ENCODE assay signal across 29 mouse cellular contexts in the genomic region with DNA sequence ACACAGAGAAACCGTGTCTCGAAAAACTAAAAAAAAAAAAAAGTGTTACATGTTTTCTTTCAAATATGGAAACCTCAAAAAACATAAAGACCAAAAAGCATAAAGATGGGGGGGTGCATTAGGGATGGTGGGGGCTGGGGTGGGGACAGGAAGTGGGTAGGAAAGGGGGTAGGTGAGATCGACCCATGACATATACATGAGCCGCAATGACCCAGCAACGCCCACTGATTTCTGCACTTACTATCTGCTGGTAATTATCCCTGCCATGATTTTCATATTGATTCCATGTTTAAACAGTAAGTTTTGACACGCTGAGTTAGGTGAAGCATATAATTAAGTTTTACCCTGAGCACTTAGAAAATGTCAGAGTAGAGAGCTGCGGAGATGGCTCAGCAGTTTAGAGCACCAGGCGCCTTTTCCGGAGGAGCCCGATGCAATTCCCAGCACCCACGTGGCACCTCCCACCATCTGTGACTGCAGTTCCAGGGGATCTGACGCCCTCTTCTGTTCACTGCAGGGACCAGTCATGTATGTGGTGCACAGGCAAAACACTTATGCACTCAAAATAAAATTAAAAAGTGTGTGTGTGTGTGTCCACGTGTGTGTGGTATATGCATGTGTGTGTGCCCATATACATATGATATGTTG. TPM values are rescaled to one million over a fixed set of nuclear protein-coding genes. Genes with fewer than 3 reads are reported as not detected.
DNase-seq lines count a peak whose midpoint lies in the region; ATAC-seq and TF ChIP-seq lines count a peak whose summit lies in the region.
"Had no signal": no experiment of that assay in that cellular context is flagged by ENCODE, and none has a peak within 500 bp of the region (broad histone marks: within the 10 kb centered on the region; RNA-seq: fewer than 3 reads in every experiment).

No protein-coding gene starts in this region.

- no peak overlapping the region for H3K9ac ChIP-seq in MEL (ENCODE audit: control insufficient read depth, low read depth, low read length, poor library complexity, severe bottlenecking)
- H3K9ac ChIP-seq: embryonic facial prominence, embryonic 12.5 days; neural tube, embryonic 12.5 days; stomach, embryonic 15.5 days had no signal

- DNase-seq in heart, adult 11 months = peak; percentile 83
- no peak for DNase-seq in heart, postnatal 36 days
- peak; percentile 63 for DNase-seq in CD4-positive helper T cell, adult 2 months (ENCODE audit: low read depth, low spot score)
- DNase-seq in MEL (ENCODE audit: low read depth, low spot score) = no peak
- no peak for DNase-seq in cerebellum, adult 18-20 months
- no peak for DNase-seq in yolk sac, embryonic 10.5 days (ENCODE audit: low spot score)
- DNase-seq: cerebellum, adult 9-11 months; kidney, adult 9 months; kidney, postnatal 25 days; left cerebral cortex, postnatal 4 days; liver; lung, adult 18-20 months; lung, postnatal 36 days; thymus, postnatal 14 days had no signal

- no peak overlapping the region for H3K4me3 ChIP-seq in MEL (ENCODE audit: control insufficient read depth in 1 of 2, insufficient read depth in 1 of 2, low read depth in 2 of 2, low read length in 2 of 2)
- H3K4me3 ChIP-seq: embryonic facial prominence, embryonic 12.5 days; erythroblast, embryonic 14.5 days; heart, embryonic 10.5 days; left cerebral cortex, adult 2 months; neural tube, embryonic 12.5 days; stomach, embryonic 15.5 days had no signal

- no peaks in the 10 kb centered on the region for H3K9me3 ChIP-seq in MEL (replicated peaks; ENCODE audit: insufficient read depth, low read length)
- H3K9me3 ChIP-seq: embryonic facial prominence, embryonic 12.5 days; heart, embryonic 10.5 days; neural tube, embryonic 12.5 days; stomach, embryonic 15.5 days had no signal

- no peaks in the 10 kb centered on the region for H3K79me2 ChIP-seq in MEL (ENCODE audit: control insufficient read depth, insufficient read depth, low read length, poor library complexity)

- TF ChIP-seq RAD21 in MEL (IDR thresholded peaks at IDR 0.05; ENCODE audit: low read depth, low read length) = no peak

- peaks cover 5 to 16% of the 10 kb centered on the region in 2 experiments; a peak in 3 of 4 replicates for H3K4me1 ChIP-seq in MEL (ENCODE audit: control insufficient read depth in 1 of 2, insufficient read depth in 2 of 2, low read length in 2 of 2)

- TF ChIP-seq POLR2A in MEL (IDR thresholded peaks at IDR 0.05; ENCODE audit: control insufficient read depth in 1 of 2, insufficient read depth in 1 of 2, low read depth in 1 of 2, low read length in 2 of 2, poor library complexity in 1 of 2) = no peak

- H3K27ac ChIP-seq in MEL (ENCODE audit: control insufficient read depth, low read depth, low read length) = no peak overlapping the region
- H3K27ac ChIP-seq: embryonic facial prominence, embryonic 12.5 days; heart, embryonic 10.5 days; left cerebral cortex, adult 2 months; neural tube, embryonic 12.5 days; stomach, embryonic 15.5 days had no signal

- no peaks in the 10 kb centered on the region; a peak in 1 of 4 replicates for H3K27me3 ChIP-seq in MEL (ENCODE audit: control insufficient read depth in 1 of 2, insufficient read depth in 2 of 2, low read length in 2 of 2)
- H3K27me3 ChIP-seq: embryonic facial prominence, embryonic 12.5 days; neural tube, embryonic 12.5 days; Patski; stomach, embryonic 15.5 days had no signal

- no peak for TF ChIP-seq EP300 in MEL (IDR thresholded peaks at IDR 0.05; ENCODE audit: low read depth in 1 of 2, low read length in 2 of 2)

- ATAC-seq in inflammation-experienced regulatory T-cells, adult 6 months = peak; percentile 23
- ATAC-seq in cerebellum, adult (ENCODE audit: insufficient number of reproducible peaks, low FRiP score, low TSS enrichment) = no peak
- ATAC-seq: forebrain, embryonic 16.5 days; Patski had no signal

- peaks cover 0 to 5% of the 10 kb centered on the region in 2 experiments; a peak in 2 of 4 replicates for H3K36me3 ChIP-seq in MEL (ENCODE audit: control insufficient read depth in 1 of 2, insufficient read depth in 2 of 2, low read length in 2 of 2)
- H3K36me3 ChIP-seq: embryonic facial prominence, embryonic 12.5 days; heart, embryonic 10.5 days; neural tube, embryonic 12.5 days; stomach, embryonic 15.5 days had no signal

- intact Hi-C loops in heart, postnatal 36 days (cut with DNase I) = no loop called here

- TF ChIP-seq CTCF in MEL (IDR thresholded peaks at IDR 0.05 in 2 of 3, conservative IDR thresholded peaks at IDR 0.05 in 1 of 3; ENCODE audit: control insufficient read depth in 1 of 3, insufficient read depth in 1 of 3, low read depth in 2 of 3, low read length in 3 of 3, poor library complexity in 1 of 3, severe bottlenecking in 1 of 3) = peak in 2 of 3 experiments; percentile 20 to 23; a peak in 1 of 6 replicates

TF ChIP-seq in MEL, 35 proteins besides CTCF, POLR2A, EP300 and RAD21:
- 0 out of 2 replicates have a peak, but pooled peaks have one; percentile 26 for TF ChIP-seq MAX (IDR thresholded peaks at IDR 0.05; ENCODE audit: low read length)
- TF ChIP-seq POLR2AphosphoS2 (IDR thresholded peaks at IDR 0.05; ENCODE audit: low read length) = no peak
- TF ChIP-seq MXI1 (IDR thresholded peaks at IDR 0.05; ENCODE audit: low read depth, low read length) = no peak
- no peak for TF ChIP-seq GATA1 (IDR thresholded peaks at IDR 0.05; ENCODE audit: low read depth, low read length)

RNA-seq across cellular contexts. Expression of gene Grifin, which starts 5.5 kb away (rescaled TPM):
- total RNA-seq in heart, postnatal 36 days (2021) = not detected
- not detected in 2 replicates for total RNA-seq in MEL (2012; rRNA removed)
- under 1 TPM in 1 of 2 experiments, not detected in 1; 0.32 TPM for polyA plus RNA-seq in MEL (2012; ENCODE audit: insufficient read depth in 1 of 2, insufficient read length in 2 of 2, low read depth in 1 of 2, low replicate concordance in 2 of 2, missing spikeins in 1 of 2)
- 1 to 10 TPM; 1.2 to 5.5 (median 1.9) TPM for polyA plus RNA-seq in inflammation-experienced regulatory T-cells, adult 6 months (2017; shearing (Covaris generic))
- total RNA-seq: adrenal gland, adult 18-20 months; adrenal gland, postnatal 4 days; gastrocnemius, postnatal 4 days; left cerebral cortex, adult 2 months; left cerebral cortex, postnatal 4 days had no signal
- polyA plus RNA-seq: forebrain, embryonic 16.5 days; heart, embryonic 10.5 days; heart, postnatal 0 days; hindbrain, embryonic 11.5 days; neural tube, embryonic 12.5 days had no signal

RNA-seq across cellular contexts. Expression of gene Lfng, which starts 36.8 kb away (rescaled TPM):
- total RNA-seq in heart, postnatal 36 days (2021) = 1 to 10 TPM; 7.2 to 9.1 TPM
- 8.6 and 14.1 TPM in 2 replicates for total RNA-seq in MEL (2012; rRNA removed)
- 10 to 100 TPM in 1 of 2 experiments, not detected in 1; 11.2 TPM for polyA plus RNA-seq in MEL (2012; ENCODE audit: insufficient read depth in 1 of 2, insufficient read length in 2 of 2, low read depth in 1 of 2, low replicate concordance in 2 of 2, missing spikeins in 1 of 2)
- 10 to 100 TPM; 16.8 to 44.8 (median 23.1) TPM for polyA plus RNA-seq in inflammation-experienced regulatory T-cells, adult 6 months (2017; shearing (Covaris generic))

Comparison
In these comparisons a context has a peak if more than half of its experiments do, and no peak if none do; other contexts are left out.
1. DNase-seq: peak in heart, adult 11 months (single experiment) and CD4-positive helper T cell, adult 2 months (single experiment); none in heart, postnatal 36 days (0 of 2), MEL (single experiment), cerebellum, adult 18-20 months (0 of 2) and yolk sac, embryonic 10.5 days (single experiment).